Mouse (Mus musculus): ENCODE data around the gene Helz.
"Not testable (repeated sequence)": the region's sequence is repeated elsewhere in the genome, so short reads cannot be mapped to it uniquely, and the experiment has no call there.

Helz gene

DNA sequence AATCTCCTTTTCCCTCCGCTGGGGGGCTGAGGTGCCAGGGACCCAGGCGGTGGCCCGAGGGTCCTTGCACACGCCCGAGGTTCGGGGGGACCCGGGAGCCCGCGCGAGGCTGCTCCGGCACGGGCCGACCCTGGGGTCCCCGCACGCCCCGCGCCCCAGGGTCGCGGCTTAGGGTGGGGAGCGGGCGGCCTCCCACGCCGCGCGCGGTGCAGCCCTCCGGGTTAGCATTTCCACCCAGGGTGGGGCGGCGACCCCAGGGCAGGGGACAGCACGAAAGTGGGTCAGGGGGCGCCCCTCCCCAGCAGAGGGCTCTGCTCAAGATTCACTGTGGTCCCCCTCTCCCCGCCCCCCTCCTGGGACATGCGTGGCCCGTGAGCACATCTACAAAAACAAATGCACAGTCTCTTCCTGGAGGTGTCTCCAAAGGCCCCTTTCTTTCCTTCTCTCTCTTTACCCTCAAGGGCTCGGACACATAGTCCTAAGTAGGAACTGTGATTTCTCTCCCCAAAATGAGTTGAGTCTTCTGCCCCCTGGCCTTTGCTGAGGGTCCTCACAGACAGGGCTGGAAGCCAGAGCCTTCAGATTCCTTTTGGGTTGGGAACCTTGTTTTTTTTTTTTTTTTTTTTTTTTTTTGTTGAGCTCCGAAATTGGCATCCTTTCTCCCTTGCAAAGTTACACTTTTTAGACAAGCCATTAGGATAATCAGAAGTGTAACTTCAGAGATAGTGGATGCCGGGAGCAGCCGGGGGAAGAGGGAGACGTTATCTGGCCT, 660 bp downstream of the Helz start:
- peak in 1 of 2 experiments; percentile 42 for DNase-seq (ENCODE audit: low spot score in 2 of 2)

DNA sequence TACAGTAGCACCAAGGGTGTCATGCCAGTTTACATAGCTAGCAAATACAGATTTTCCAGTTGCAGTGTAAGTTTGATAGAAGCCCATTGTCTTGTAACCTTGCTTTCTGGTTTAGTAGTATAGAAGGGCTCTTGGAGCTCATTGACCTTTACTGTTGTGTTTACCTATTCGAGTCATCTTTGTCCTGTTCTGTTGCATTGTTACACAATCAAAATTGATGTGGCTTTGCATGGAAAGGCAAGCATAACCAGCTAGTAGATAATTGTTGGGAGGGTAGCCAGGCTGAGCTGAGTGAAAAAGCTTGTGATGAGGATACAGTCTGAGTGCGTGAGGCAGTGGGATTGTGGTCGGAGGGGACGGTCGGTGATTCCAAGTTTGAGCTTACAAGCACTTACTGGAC, 12.1 kb downstream of the Helz start:
- DNase-seq (ENCODE audit: low spot score in 2 of 2) = no peak

DNA sequence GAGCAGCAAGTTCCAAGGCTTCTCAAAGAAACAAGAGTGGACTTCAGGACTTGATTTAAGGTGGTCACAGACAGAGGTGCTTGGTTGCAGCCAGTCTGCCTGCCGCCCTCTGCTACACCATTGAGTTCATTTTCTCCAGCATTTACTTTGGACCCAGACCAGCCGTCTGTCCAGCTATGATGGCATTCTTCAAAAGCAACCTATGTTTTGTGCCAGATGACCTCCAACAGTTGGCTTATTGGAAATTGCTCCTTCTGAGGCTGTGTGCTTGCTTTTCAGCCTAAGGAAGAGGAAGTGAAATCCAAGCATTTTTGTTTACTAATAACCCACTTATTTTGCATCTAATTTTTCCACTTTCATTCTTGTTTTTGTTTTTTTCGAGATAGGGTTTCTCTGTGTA, 19.7 kb downstream of the Helz start:
- DNase-seq (ENCODE audit: low spot score in 2 of 2) = no peak

DNA sequence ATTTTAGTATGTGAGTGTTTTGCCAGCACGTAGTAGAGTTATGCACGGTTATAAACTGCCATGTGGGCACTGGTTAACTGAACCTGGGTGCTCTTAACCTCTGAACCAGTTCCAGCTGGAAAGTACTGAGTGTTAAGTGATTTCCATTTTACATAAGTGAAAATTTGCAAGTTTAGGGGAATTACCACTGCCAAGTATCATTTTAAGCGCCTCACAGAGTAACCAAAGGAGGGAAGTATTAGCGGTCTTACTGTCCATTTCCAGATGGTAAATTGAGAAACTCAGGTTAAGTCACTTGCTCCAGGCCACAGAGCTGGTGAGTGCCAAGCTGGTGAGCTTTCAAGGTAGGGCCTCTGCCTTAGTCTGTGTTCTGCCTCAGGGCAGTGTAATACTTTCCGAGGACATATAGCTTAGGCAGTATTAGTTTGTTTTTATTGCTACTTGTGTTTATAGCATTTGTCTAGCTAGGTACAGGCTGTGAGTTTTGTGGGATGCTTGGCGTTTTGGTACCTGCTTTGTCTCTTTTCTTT, 20.8 kb downstream of the Helz start:
- DNase-seq (ENCODE audit: low spot score in 2 of 2) = no peak

DNA sequence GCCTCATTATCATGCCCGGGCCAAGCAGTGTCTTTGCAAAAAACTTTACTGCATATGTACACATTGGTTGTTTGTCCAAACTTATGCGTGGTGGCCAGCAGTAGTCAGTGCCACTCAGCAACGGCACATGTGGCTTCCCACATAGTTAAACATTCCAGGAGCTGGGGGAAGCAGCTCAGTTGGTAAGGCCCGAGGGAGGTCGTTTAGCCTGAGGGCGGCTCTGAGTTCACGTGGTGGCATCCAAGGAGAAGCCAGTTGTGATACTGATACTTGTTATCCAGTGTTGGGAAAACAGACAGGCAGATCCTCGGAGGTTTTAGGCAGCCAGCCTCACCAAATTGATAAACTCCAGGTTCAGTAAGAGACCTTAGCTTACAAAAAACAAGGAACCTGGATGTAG, 23.2 kb downstream of the Helz start:
- DNase-seq (ENCODE audit: low spot score in 2 of 2) = not testable (repeated sequence)

DNA sequence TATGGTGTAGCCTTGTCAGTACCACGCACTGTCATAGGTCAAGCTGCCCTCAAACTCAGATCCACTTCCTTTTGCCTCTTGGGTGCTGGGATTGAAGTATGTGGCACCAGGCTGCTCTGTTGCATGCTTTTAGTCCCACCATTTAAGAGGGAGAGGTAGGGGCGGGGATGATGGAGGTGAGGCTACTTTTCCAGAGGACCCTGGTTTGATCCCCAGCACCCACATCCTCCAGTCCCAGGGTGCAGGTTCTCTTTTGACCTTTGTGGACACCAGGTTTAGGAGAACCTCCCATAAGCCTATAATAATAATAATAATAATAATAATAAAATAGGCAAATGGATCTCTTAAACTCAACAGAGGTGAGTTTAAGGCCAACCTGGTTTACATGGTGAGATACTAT, 23.6 kb downstream of the Helz start:
- no peak for DNase-seq (ENCODE audit: low spot score in 2 of 2)

DNA sequence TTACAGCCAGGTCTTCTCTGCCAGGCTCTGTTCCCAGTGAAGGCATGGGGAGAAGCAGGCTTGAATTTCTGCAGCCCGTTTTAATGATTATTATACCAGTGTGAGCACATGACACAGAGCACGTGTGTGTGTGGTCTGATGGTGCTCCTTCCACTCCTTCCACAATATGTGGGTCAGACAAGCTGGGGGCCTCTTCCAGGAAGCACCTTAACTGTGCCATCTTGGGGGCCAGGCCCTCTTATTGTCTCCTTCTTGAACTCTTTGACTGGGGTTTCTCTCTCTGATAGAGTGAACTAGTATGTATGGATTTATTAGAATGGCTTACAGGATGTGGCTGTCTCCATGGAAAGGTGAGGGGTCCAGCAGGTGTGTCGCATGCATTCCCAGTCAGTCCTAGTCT, 24.8 kb downstream of the Helz start:
- DNase-seq (ENCODE audit: low spot score in 2 of 2) = no peak

DNA sequence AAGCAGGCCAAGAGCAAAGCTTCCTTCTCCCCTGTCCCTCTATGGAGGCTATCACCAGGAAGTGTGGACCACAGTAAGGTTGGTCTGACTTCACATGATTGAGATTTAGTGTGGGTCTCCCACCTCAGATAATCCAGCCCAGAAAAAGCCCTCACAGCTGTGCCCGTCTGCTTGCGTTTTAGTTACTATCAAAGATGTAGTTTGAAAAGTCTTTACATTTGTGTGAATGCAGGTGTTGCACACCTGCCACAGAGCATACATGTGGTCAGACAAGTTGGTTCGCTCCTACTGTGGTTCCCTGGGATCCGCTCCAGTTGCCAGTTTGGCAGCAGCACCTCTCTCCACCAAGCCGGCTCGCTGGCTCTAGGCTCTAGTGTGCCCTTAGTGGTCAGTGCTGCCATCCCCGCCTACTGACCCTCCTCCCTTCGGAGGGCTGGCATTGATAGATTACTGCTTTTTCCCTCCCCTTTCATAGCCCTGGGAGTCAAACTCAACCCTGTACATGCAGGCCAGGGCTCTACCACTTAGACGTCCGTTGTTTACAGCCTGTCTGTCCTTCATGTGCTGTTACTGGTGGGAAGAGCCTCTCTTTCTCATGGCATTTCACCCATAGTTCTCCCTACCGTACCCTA, 25.4 kb downstream of the Helz start:
- no peak for DNase-seq (ENCODE audit: low spot score in 2 of 2)

DNA sequence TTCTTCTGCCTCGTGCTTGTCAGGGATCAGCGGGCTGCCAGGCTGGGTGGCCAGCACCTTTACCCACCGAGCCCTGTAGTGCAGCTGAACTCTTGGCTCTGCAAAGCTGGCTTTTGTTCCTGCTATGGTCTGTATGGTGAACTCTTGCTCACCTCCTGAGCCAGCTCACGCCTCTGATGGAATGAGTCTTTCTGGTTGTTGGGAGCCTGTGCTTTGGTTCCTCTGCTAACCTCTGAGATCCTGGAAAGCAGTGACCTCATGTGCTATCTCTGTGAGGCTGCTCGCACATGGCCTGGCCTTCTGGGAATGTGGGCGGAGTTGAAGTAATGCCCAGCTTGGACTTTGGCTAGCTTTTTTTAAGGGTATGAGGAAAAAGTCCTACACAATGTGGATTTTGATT, 26.1 kb downstream of the Helz start:
- DNase-seq (ENCODE audit: low spot score in 2 of 2) = no peak

DNA sequence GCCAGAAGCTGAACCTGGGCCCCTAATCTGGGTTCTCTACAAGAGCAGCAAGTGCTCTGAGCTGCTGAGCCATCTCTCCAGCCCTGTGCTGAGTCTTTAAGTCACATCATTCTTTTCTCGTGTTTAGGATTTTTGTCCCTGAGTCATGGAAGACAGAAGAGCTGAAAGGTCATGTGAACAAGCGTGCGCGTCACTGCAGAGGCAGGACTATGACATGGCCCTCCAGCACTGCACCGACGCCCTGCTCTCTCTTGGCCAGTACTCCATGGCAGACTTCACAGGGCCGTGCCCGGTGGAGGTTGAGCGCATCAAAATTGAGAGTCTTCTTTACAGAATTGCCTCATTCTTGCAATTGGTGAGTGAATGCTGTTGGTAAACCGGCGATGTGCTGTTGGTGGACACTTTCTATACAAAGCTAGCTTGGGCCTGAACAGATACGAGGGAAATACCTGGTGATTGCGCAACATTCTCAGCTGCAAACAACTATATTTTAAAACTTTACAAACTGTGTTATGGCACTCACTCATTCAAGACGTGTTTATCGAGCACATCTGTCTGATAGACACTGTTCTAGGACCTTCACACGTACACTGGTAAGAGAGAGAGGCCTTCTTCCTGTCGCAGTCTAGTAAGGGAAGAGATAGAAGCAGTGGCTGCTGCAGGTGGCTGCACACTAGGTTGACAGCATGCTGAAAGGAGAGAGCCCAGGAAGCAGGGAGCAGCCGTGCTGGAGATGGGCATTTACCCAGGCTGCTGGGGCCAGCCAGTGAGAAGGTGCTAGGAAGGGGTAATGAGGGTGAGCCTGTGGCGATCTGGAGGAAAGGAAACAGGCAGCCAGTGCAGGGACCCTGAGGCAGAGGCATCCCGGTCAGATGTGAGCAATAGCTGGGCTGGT, 27.3 kb downstream of the Helz start:
- no peak for DNase-seq (ENCODE audit: low spot score in 2 of 2)

DNA sequence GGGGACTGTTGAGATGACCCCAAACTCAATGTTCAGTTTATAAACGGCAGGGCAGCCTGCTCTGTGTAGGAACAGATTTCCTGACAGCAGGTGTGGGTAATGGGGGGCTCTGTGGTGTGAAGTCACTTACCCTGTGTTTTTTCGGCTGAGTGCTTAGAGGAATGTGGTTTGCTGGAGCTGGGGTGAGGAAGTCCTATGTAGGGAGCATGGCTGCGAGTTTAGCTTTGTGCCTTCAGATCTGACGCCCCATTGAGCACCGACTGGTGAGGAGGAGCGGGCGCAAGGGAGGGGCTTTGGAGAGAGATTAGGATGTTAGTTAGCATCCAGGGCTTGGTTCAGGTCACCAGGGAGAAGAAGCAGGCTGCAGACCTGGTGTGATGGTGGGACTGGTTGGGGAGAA, 28.5 kb downstream of the Helz start:
- no peak for DNase-seq (ENCODE audit: low spot score in 2 of 2)

DNA sequence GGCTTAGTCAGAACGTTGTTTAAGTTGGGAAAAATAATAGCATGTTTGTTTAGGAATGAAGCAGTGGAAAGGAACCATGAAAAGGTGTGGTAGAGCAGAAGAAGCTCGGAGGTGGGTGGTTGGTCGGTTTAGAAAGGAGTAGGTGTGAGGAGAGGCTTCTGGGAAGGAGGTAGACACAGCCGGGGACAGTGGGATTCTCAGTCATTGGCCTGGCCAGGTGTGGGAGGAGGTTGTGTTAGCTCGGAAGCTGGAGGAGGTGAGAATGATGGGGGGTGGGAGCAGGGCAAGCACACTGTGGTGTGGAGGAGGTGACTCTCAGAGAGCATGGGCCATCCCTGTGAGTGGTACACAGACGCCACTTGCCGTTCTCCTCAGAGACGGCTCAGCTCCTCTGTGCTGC, 29.7 kb downstream of the Helz start:
- DNase-seq (ENCODE audit: low spot score in 2 of 2) = no peak

DNA sequence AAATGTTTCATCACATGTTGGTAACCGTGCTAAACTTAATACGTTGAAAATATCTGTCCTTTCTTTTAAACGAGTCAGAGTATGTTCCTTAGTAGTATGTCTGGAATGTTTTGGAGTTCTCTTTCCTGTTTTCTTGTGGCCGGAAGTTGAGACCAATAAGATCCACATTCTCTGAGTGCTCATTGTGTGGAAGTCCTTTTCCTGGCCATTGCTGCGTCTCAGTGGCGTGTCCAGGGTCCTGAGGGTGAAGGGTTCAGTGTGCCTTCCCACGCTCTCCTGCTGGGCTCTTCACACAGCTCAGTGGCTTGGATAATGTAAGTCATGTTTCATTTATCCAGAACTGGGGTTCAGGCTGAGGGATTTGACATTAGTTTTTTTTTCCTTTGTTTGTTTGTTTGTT, 30.5 kb downstream of the Helz start:
- no peak for DNase-seq (ENCODE audit: low spot score in 2 of 2)

DNA sequence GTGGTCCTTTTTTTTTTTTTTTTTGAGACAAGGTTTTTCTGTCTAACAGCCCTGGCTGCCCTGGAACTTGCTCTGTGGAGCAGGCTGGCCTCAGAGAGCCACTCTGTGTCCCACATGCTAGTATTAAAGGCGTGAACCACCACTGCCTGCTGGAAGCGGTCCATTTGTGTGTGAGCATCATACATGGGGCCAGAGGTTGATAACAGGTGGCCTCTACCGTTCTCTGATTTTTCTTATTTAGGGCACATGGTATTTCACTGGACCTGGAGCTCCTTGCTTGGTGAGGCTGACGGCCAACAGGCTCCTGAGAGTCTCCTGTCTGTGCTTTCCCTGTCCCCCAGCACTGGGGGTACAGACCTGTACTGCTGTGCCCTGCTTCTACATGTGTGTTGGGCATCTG, 33.1 kb downstream of the Helz start:
- DNase-seq (ENCODE audit: low spot score in 2 of 2) = no peak

DNA sequence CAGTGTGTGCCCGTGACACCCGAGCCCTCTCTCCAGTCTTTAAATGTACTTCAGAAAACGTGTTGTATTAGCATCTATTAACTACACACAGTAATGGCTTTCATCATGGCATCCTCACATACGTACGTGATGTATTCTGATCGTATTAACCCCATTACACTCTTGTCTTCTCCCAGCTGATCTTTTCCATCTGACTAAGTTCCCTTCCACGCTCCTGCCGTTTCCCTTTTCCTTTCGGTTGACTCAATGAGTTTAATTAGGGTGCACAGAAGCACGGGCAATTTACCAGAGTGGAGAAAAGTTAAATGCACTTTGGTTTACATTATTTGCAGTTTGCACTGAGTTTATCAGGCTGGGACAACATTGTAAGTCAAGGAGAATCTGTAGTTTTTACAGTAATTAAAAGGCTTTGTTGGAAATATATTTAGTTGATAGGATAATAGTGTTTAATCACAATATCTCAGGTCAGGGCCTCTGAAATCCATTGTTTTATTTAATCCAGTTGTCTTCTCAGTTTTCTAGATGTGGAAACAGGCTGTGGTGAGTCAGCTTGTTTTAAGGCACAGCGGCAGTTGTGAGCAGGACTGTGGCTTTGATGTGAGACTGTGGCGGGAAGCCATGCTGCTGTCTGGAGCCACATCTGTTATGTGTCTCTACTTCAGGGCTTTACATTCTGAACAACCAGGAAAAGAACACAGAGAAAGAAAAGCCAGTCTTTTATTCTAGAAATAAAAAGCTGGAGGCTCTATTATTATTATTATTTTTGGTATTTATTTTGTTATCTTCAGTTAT, 37.1 kb downstream of the Helz start:
- no peak for DNase-seq (ENCODE audit: low spot score in 2 of 2)

DNA sequence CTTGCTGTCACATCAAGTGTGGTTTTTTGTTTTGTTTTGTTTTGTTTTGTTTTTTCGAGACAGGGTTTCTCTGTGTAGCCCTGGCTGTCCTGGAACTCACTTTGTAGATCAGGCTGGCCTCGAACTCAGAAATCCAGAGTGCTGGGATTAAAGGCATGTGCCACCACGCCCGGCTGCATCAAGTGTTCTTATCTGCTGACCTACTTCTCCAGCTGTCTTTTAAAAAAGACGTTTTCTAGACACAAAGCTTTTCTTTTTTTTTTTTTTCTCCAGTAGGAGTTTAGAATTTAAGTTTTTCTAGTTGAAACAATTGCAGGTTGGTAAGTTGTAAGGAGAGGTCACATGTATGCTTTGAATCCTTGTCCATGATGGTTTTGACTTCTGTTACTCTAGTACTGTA, 38.4 kb downstream of the Helz start:
- DNase-seq (ENCODE audit: low spot score in 2 of 2) = not testable (repeated sequence)

DNA sequence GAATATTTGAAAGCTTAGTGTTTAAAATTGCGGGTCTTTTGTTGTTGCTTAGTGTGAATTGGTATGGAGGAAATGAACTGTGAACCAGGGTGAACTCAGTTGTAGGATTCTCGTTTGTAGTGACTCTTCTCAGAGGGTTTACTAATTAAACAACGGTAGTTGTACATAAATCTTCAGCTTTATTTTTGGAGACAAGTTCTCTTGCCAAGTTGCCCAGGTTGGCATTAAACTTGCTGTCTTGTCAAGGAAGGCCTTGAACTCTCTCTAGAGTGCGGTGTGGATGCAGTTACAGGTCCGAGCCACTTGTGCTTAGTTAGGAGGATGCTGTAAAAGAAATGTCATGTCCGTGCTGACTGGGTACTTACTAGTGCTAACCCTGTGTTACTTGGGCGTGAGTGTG, 39.4 kb downstream of the Helz start:
- no peak for DNase-seq (ENCODE audit: low spot score in 2 of 2)

DNA sequence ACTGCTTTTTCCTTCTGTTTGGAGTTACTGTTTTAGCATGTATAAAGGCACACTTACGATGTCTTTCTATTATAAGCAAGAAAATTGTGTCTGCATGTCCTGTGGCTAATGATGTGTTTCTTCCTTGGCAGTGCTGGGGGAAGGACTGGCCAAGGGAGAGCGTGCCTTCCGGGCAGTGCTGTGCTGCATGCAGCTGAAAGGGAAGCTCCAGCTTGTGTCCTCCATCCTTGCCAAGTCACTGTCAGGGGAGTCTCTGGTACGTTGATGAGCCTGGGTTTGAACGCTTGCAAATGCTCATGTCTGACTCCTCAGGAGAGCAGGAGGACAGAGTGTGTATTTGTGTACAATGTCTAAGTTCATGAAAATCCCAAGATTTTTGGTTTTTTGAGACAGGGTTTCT, 44.8 kb downstream of the Helz start:
- DNase-seq (ENCODE audit: low spot score in 2 of 2) = no peak

DNA sequence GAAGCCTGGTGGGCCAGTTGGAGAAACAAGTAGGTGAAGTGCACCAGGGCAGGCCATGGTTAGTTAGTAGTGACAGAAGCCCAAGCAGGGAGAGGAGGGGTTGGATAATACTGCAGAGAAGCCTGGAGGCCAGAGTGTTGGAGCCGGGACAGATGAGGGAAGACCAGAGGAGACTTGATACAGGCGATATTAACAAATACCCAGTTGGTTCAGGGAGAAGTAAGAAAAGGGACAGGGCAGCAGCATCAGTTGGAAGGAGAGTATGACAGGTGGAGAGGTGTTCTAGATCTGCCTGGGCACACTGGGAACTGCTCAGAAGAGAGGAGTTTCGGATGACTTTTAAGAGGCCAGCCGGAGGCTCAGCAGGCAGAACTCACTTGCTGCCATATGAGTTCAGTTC, 49.7 kb downstream of the Helz start:
- DNase-seq (ENCODE audit: low spot score in 2 of 2) = no peak

DNA sequence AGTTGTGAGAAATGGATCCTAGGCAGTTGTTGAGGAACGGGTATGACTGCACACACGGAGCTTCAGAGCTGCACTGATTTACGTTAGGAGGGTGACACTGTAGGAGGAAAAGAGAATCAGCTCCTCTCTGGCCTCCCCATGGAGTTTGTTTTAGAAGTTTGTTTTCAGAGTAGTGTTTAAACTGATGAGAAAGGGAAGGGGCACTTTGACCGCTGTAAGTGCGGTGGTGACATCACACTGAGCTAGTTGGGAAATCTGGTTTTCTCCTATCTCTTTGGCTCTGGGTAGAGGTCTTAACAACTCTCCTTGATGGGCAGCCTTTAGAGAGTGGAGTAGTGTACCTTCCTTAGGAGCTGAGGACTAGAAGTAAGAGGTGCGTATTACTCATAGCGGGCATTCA, 58.0 kb downstream of the Helz start:
- DNase-seq (ENCODE audit: low spot score in 2 of 2) = no peak

DNA sequence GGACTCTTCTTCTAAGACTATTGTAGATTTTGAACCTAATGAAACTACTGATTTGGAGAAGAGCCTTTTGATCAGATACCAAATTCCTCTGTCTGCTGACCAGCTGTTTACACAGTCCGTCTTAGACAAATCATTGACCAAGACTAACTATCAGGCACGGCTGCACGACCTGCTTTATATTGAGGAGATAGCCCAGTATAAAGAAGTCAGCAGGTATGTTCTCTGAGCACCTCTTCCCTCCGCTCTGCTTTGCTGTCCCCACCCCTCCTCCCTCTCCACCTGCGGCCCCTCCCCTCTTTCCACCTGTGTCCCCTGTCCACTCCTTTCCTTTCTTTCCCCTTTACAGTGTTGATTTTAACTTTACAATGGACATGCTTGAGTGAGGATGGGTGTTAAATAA, 66.2 kb downstream of the Helz start:
- DNase-seq (ENCODE audit: low spot score in 2 of 2) = no peak

DNA sequence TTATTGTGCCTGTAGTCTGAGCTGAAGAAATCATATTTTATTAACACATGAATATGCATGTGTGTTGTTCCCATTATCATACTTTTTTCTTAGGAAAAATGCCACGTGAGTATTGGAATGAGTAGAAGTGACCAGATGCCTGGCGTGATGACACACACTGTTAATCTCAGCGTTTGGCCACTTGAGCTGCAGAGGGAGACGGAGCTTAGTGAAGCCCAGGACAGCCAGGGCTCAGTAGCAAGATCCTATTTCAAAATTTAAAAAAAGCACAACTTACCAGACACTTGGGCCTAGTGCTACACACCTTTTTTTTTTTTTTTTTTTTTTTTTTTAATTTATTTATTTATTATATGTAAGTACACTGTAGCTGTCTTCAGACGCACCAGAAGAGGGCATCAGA, 68.0 kb downstream of the Helz start:
- no peak for DNase-seq (ENCODE audit: low spot score in 2 of 2)

All from spleen, postnatal 10 days (tissue).